Mouse (Mus musculus) E14TG2a.4 (cell line): ENCODE measurements around the gene Itgb1.

ENCODE experiments used
- CTCF ChIP-seq: conservative IDR thresholded peaks from 2 replicates; pipeline ENCODE4 v1.5.1; 2014; ENCODE audit warnings: low read length
- NANOG ChIP-seq: IDR thresholded peaks from 2 replicates; pipeline ENCODE4 v1.6.1; 2014; ENCODE audit warnings: borderline replicate concordance, low read length, mixed read lengths
- POU5F1 ChIP-seq: IDR thresholded peaks from 2 replicates; pipeline ENCODE4 v1.6.1; 2014; ENCODE audit warnings: low read length, borderline replicate concordance

DNA sequence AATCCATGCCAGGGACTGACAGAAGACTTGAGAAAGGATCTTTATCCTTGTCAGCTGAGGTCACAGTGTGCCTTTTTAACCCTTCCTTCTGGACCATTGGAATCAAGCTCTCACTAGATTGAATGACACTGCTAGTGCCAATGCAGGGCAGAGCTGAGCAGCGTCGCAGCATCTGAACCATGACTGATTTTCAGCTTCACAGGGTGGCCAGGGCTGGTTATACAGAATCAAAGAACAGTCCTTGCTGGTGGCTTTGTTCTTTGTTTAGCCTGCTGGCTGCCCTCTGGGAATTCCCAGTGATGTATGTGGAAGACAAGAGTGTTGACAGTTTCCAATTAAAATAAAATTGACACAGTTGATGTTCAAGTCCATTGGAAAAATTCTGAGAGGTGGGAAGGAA, 46.8 kb downstream of the Itgb1 start:
- TF ChIP-seq CTCF (no peak), POU5F1 (no peak), NANOG (no peak)
